Mouse (Mus musculus) heart, adult 10 weeks (tissue): Measurements from ENCODE around the gene Ftl1. TPM values are rescaled to one million over a fixed set of nuclear protein-coding genes. Genes with fewer than 3 reads are reported as not detected.

ENCODE experiments used
- polyA plus RNA-seq: library from polyadenylated mRNA; stranded (reverse); fragments of 350-450 nt; fragmentation: Illumina TruSeq; extraction: RNeasy Lipid Tissue Mini Kit (QIAGEN cat#74804); gene quantifications from one replicate; pipeline ENCODE4 v1.2.3, GENCODE M21; 2014; ENCODE audit warnings: low read depth, low replicate concordance

The Ftl1 gene
- polyA plus RNA-seq, result 688 TPM

DNA sequence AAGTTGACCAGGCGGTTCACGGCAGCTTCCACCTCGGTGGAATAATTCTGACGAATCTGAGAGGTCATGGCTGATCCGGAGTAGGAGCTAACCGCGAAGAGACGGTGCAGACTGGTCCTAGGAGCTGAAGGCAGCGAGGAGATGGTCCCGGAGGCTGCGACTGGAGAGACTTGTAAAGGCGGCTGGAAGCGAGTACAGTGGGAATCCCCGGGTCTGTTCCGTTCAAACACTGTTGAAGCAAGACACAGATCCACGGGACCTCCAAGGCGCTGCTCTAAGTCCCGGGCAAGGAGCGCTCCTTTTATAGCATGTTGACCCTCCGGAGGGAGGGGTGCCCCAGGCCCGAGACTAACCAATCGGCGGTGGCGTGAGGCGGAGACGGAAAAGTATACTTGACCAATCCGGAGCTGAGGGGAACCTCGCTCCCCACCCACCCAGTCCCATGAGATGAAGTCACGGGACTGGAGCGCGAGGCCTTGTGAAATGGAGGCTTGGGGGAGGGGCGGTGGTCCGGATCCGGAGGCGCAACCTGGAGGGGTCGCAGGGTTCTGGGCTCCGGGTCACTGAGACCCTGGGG, at the start of gene Ftl1:
Gene Ftl1, minus strand, starts transcription at position 321 of the 577 bp plus-strand sequence.

DNA sequence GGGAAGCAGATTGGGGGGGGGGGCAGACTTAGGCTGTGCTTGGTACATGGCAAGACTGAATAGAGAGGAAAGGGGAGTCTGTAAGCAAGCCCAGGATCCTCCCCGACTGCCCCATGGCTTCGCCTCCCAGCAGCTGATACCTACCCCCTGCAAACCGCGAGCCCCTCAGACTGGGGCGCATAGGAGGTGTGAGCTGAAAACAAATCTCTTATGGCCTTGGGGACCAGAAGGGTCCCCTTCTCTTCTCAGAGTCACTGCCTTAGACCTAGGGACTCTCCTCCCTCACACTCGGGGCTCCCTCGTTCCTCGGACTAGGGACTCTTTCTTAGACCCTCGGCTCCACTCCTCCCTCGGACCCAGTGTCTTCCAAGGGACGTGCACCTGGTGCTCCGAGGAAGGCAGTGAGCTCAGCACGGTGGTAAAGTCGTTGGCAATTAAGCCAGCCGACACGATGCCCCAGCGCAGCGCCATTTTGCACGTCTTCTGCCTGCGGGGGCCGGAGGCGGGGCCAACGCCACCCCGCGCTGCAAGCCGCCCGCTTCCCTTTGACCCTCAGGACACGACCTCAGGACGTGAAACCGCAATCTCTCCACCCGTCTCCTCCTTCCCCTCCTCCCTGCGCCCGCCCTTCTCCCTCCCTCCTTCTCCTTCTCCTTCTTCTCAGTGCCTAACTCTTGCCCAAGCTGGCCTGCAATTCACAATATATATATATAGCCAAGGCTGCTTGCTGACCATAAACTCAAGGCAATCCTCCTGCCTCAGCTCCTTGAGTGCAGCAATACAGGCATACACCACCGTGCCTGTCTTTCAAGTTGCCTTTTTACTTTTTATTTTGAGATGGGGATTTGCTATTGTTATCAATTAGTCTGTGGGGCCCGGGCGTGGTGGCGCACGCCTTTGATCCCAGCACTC, 28.9 kb upstream of the Ftl1 start, which contains the start of gene Dhdh:
Gene Dhdh, minus strand, starts transcription at position 513 of the 912 bp plus-strand sequence.

DNA sequence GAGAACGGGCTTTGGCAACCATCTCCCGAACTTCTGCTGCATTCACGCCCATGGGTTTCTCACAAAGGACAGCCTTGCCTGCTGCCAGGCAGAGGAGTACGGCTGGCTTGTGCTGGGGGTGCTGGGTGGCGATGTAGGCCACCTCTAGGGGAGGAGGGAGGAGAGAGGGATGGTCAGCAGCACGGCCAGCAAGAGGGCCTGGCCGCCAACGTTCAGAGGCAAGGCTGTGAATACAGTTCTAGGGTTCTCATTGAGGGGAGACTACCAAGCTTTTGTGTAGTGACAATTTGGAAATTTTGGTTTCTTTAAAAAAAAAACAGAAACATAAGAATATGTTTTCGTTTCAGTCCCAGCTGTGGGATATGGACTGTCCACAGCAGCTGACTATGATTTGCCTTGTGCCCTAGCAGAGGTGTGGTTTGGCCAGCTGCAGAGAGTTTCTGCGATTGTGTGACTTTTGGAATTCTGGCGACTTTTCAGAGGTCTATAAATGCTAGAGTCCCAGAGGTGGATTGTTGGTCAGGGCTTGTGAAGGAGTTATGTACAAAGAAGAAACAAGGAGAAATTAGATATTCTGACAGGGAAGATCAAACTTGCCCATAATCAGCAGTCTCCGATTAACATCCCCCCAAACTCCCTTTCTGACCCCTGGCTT, 27.2 kb upstream of the Ftl1 start, which contains the start of gene Gm45808:
Gene Gm45808, minus strand, starts transcription at position 51 of the 655 bp plus-strand sequence.

DNA sequence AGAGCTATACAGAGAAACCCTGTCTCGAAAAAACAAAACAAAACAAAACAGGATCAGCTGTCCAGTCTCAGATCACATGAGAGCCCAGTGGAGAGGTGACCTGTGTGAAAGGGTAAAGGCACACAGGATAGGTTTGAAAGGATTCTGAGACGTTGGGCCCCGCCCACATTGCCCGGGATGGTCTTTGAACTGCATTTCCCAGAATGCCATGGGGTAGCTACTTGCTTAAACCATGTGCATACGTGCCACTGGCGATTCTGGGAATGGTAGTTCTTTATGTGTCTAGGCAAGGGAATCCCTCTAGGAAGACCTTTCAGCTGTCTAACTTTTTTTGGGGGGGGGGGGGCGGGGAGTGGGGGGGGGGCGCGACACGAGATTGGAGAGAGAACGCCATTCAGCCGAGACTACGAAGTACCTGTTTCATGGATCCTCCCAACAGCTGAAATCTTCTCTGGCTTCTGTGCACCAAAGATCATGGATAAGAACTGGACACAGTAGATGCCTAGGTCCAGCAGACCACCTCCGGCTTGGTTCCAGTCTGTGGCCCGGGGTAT, 21.8 kb upstream of the Ftl1 start, which contains the start of gene Tulp2:
Gene Tulp2, plus strand, starts transcription at position 504 of the 554 bp plus-strand sequence.

DNA sequence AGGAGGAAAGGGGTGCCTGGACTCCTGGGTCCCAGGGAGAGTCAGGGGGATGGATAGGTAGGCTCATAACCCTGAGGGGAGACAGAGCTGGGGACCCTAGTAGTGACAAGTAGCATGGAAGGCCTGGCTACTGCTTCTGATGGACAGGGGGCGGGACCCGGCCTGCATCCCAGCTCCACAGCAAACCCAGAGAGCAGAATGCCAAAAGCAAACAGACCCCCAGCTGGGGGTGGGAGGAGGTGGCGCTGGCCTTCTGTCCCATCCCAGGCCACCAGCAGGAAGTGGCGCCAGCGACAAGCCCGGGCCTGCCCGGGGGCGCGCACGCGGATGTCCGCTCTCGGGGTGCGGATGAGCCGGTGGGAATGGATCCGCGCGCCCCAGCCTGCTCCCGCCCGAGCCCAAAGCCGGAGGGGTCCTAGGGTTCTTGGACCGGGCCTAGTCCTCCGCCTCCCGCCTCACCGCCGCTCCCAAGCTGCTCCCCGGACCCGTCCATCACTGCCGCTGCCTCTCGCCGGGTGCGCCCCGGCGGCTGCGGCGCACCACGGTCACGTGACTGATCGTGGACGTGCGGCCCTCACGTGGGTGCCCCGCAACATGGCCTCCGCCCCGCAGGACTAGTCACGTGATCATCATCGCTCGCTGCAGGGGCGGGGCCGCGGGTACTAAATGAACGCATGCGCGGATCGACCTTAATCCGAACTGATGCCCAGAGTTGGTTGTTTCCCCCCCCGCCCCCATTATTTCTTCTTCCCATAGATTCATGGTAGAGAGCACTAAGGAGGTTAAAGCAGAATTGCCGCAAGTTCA, 6.8 kb upstream of the Ftl1 start, which contains the start of gene Bax:
Gene Bax, minus strand, starts transcription at position 616 of the 807 bp plus-strand sequence.

DNA sequence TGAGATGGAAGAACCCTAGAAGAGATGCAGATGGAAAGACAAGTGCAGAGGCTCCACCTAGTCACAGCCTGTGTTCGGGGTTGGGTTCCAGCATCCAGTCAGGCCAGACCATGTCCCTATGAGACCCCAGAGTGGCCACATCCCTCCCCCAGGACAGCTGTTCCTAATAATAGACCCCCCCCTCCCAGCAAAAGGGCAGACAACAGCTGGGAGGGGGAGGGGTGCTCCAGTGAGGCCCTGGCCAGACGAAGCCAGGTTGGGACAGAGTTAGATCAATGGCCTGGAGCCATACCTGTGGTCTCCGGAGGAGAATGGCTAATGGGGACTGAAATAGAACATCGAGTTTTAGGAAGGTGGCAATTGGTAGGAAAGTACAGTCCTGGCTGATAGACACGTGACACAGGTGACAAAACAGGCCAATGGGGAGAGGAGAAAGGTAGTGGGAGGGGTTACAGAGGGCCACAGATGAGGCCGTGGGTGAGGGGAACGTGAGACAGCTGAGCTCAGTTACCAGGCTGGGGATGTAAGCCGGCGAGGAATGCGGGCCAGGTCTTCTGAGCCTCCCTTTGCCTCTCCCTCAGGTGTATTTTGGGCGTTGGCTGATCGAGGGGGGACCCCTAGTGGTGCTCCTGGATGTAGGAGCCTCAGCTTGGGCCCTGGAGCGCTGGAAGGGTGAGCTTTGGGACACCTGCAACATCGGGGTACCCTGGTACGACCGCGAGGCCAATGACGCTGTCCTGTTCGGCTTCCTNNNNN, 22.0 kb downstream of the Ftl1 start, which contains the start of gene Ruvbl2:
Gene Ruvbl2, minus strand, starts transcription at position 576 of the 756 bp plus-strand sequence.

DNA sequence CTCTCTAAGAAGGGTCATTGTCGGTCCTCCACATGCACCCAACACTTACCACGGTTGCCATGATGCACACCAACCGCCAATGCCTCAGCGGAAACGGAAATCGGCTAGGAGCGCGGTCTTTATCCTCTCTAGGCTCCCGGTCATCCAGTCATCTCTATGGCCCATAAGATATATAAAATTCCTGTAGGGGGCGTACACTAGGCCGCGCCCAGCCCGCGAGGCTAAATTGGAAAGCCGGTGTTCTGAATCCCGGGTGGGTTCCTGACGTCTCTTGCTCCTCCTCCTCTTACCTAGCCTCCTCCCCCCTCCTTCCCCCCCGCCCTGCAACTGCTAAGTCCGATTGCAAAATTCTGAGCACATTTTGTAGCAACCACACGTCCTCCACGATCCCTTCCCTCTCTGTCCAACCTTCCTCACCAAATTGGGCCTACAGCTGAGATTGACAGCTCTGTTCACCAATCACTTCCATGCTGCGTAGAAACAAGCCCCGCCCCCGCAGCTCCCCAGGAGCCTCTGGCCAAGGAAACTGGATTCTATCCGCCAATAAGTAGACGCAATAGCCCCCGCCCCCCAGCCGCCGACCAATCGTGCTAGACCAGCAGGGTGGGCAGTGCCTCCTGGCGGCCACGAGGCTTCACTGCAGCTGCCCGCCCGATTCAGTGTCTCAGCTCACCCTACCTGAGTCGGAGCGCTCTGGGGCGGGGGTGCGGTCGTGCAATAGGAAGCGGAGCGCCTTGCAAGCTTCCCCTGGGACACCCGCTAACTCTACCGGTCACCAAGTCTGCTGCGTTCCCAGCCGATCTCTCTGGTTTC, 25.3 kb downstream of the Ftl1 start, which contains the start of gene Gys1:
Gene Gys1, plus strand, starts transcription at position 642 of the 813 bp plus-strand sequence.

DNA sequence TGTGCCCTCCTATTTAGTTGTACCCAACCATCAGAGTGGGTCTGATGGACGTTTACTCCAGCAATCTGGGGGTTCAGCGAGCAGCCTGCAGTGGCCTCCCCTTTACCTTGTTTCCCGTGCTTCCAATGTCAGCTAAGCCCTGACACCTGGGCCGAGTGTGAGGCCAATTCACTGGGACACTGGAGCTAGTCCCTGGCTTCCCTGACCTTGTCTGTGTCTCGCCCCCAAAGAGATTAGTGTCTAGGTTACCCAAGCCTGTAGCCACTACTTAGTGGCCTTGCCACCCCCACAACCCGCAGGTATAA, 39.1 kb downstream of the Ftl1 start, which contains the start of gene Lhb:
Gene Lhb, plus strand, starts transcription at position 206 of the 305 bp plus-strand sequence.

DNA sequence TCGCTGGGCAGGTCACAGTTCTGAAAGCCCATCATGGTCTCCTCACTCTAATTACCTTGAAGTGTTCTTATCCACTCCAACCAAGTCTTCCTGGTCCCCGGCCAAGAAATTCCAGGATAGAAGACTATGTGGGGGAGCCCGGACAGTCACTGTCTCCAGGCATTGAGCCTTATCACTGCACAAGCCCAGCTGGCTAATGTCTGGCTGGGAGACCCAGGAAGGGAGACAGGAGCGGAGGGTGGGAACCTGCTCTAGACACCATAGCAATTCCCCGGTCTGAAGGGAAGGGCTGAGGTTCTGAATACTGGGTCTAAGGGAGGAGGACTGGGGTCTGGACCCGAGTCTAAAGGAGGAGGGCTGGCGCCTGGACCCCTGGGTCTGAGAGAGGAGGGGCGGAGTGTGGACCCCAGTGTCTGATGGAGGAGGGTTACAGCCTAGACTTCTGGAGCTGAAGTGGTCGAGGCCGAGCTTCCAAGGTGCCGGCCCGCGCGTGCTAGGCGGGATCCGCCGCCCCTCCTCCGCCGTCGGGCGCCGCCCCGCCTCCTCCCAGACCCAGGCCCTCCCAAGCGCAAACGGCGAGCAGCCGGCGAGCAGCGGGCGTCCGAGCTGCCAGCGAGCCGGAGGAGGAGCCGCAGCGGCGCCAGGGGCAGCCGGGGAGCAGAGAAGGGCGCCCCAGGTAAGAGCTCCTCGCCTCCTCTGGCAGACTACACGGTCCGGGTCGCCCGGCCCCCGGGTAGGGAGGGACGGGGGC, 46.4 kb downstream of the Ftl1 start, which contains the start of gene Ntf5:
Gene Ntf5, plus strand, starts transcription at position 583 of the 751 bp plus-strand sequence.

Other genes with a start within 250 kb of the Ftl1 start
- gene Dkkl1, start 247.7 kb downstream of the Ftl1 start, polyA plus RNA-seq, result not detected
- gene Tead2, start 244.1 kb downstream of the Ftl1 start, polyA plus RNA-seq, result 7.8 TPM
- gene Cd37, start 220.8 kb downstream of the Ftl1 start, polyA plus RNA-seq, result 3.0 TPM
- gene Slc6a16, start 218.8 kb downstream of the Ftl1 start, polyA plus RNA-seq, result not detected
- not detected for gene Slc6a21, start 182.4 kb downstream of the Ftl1 start, polyA plus RNA-seq
- gene Trpm4, start 126.1 kb downstream of the Ftl1 start, polyA plus RNA-seq, result 31.0 TPM
- gene Hrc, start 124.6 kb downstream of the Ftl1 start, polyA plus RNA-seq, result 1,149 TPM
- gene Ppfia3, start 92.9 kb downstream of the Ftl1 start, polyA plus RNA-seq, result 0.24 TPM
- 1.2 TPM for gene Lin7b, start 89.3 kb downstream of the Ftl1 start, polyA plus RNA-seq
- 154 TPM for gene Snrnp70, start 64.1 kb downstream of the Ftl1 start, polyA plus RNA-seq
- 4.3 TPM for gene Kcna7, start 54.2 kb downstream of the Ftl1 start, polyA plus RNA-seq
- gene Ntf5, start 46.2 kb downstream of the Ftl1 start, polyA plus RNA-seq, result 0.24 TPM
- gene Lhb, start 39.1 kb downstream of the Ftl1 start, polyA plus RNA-seq, result not detected
- 80.5 TPM for gene Gys1, start 25.0 kb downstream of the Ftl1 start, polyA plus RNA-seq
- gene Ruvbl2, start 21.8 kb downstream of the Ftl1 start, polyA plus RNA-seq, result 27.2 TPM
- 36.8 TPM for gene Bax, start 7.0 kb upstream of the Ftl1 start, polyA plus RNA-seq
- not detected for gene Tulp2, start 22.0 kb upstream of the Ftl1 start, polyA plus RNA-seq
- 1.7 TPM for gene Gm45808, start 26.9 kb upstream of the Ftl1 start, polyA plus RNA-seq
- 13.6 TPM for gene Dhdh, start 28.9 kb upstream of the Ftl1 start, polyA plus RNA-seq
- 147 TPM for gene Nucb1, start 50.5 kb upstream of the Ftl1 start, polyA plus RNA-seq
- gene Ppp1r15a, start 66.4 kb upstream of the Ftl1 start, polyA plus RNA-seq, result 41.3 TPM
- 3.6 TPM for gene Plekha4, start 66.4 kb upstream of the Ftl1 start, polyA plus RNA-seq
- not detected for gene Hsd17b14, start 95.0 kb upstream of the Ftl1 start, polyA plus RNA-seq
- gene Bcat2, start 110.3 kb upstream of the Ftl1 start, polyA plus RNA-seq, result 137 TPM
- not detected for gene Fgf21, start 155.6 kb upstream of the Ftl1 start, polyA plus RNA-seq
- gene Fut1, start 157.4 kb upstream of the Ftl1 start, polyA plus RNA-seq, result not detected
- 0.31 TPM for gene Izumo1, start 161.9 kb upstream of the Ftl1 start, polyA plus RNA-seq
- 16.5 TPM for gene Rasip1, start 167.6 kb upstream of the Ftl1 start, polyA plus RNA-seq
- 5.1 TPM for gene Mamstr, start 180.1 kb upstream of the Ftl1 start, polyA plus RNA-seq
- 1.1 TPM for gene Fut2, start 206.5 kb upstream of the Ftl1 start, polyA plus RNA-seq
- not detected for gene Ntn5, start 224.1 kb upstream of the Ftl1 start, polyA plus RNA-seq
- gene Sec1, start 234.5 kb upstream of the Ftl1 start, polyA plus RNA-seq, result 0.47 TPM
- gene Car11, start 240.0 kb upstream of the Ftl1 start, polyA plus RNA-seq, result 8.2 TPM
- gene Dbp, start 245.2 kb upstream of the Ftl1 start, polyA plus RNA-seq, result 17.7 TPM